14 mouse cellular contexts compared by ENCODE assay signal in the genomic region with DNA sequence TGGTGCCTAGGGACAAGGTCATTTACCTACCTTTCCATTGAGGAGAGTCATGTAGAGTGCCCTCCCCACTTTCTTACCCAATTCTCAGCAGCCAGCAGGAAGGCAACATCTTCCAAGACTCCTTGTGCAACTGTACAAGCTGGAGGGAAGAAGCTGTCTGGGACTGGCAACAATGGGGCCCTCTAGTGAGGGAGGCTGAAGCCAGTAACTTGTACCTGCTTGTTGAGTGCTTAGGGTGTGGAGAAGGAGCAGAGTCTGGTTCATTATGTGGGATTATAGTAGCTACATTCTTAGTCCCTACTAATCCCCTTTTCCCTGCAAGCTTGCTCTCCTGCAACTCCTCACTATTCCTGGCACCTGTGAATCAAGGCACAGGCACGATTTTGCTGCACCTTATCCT.
"Had no signal": no experiment of that assay in that cellular context is flagged by ENCODE, and none has a peak within 500 bp of the region (broad histone marks: within the 10 kb centered on the region; RNA-seq: fewer than 3 reads in every experiment).

No protein-coding gene starts in this region.

- H3K9ac ChIP-seq: limb, embryonic 13.5 days; liver, embryonic 15.5 days; lung, embryonic 14.5 days; neural tube, embryonic 15.5 days had no signal

- H3K36me3 ChIP-seq: limb, embryonic 13.5 days had no signal

- H3K27ac ChIP-seq: layer of hippocampus, adult 2 months; limb, embryonic 13.5 days; liver, embryonic 15.5 days; midbrain, embryonic 10.5 days; neural tube, embryonic 15.5 days had no signal

- H3K4me1 ChIP-seq: limb, embryonic 13.5 days; liver, embryonic 15.5 days had no signal

- H3K9me3 ChIP-seq: limb, embryonic 13.5 days; liver, embryonic 15.5 days; midbrain, embryonic 10.5 days; neural tube, embryonic 15.5 days had no signal

- H3K27me3 ChIP-seq: limb, embryonic 13.5 days; liver, embryonic 15.5 days; neural tube, embryonic 15.5 days had no signal

- H3K4me2 ChIP-seq: limb, embryonic 13.5 days; liver, embryonic 15.5 days; lung, embryonic 14.5 days; neural tube, embryonic 15.5 days had no signal

- DNase-seq: kidney, adult 8-10 months; kidney, postnatal 10 days; kidney, postnatal 4 days; left cerebral cortex, postnatal 4 days; lung, embryonic 14.5 days; midbrain, embryonic 14.5 days; thymus, adult 2 months; thymus, postnatal 25 days had no signal

- H3K4me3 ChIP-seq: layer of hippocampus, adult 2 months; limb, embryonic 13.5 days; liver, embryonic 15.5 days; midbrain, embryonic 10.5 days; myocyte; neural tube, embryonic 15.5 days had no signal
